9 mouse cellular contexts compared by ENCODE assay signal in the genomic region with DNA sequence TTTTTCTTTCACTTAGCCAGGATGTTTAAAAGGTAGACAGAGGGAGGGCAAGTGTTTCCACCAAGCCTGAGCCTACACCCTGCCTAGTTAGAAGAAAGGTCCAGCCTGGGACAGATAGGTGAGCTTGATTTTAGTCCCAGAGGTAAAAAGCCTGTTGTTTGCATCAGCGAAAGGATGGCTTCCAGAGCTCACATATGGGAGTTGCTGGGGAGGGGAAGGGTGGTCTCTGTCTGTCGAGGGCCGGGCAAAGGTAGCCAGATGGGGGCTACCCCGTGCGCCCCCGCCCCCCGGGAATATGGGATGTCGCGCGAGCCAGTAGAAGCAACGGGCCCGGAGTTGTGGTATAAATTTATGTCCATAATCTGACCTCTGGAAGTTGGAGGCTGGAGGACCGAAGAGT. TPM values are rescaled to one million over a fixed set of nuclear protein-coding genes. Genes with fewer than 3 reads are reported as not detected.
A peak's percentile ranks its signal among the peaks of the same experiment; 100 is the strongest.
DNase-seq lines count a peak whose midpoint lies in the region; ATAC-seq and TF ChIP-seq lines count a peak whose summit lies in the region.
"Had no signal": no experiment of that assay in that cellular context is flagged by ENCODE, and none has a peak within 500 bp of the region (broad histone marks: within the 10 kb centered on the region; RNA-seq: fewer than 3 reads in every experiment).

No protein-coding gene starts in this region.

- peak overlapping the region; percentile 61; the same call in 1 of the 2 replicates for H3K9ac ChIP-seq in heart, embryonic 13.5 days
- no peak overlapping the region for H3K9ac ChIP-seq in heart, adult 2 months (ENCODE audit: low read depth, low read length)
- H3K9ac ChIP-seq in embryonic facial prominence, embryonic 12.5 days = no peak overlapping the region
- H3K9ac ChIP-seq in hindbrain, embryonic 16.5 days (ENCODE audit: low read depth, low read length) = no peak overlapping the region
- no peak overlapping the region for H3K9ac ChIP-seq in midbrain, embryonic 16.5 days (ENCODE audit: low read depth, low read length)

- no peak overlapping the region for H3K27ac ChIP-seq in heart, embryonic 13.5 days (replicated peaks)
- no peak overlapping the region for H3K27ac ChIP-seq in heart, adult 2 months
- no peak overlapping the region for H3K27ac ChIP-seq in embryonic facial prominence, embryonic 12.5 days
- no peak overlapping the region for H3K27ac ChIP-seq in hindbrain, embryonic 16.5 days (ENCODE audit: low read depth, low read length)
- no peak overlapping the region for H3K27ac ChIP-seq in midbrain, embryonic 16.5 days (ENCODE audit: low read length)

- peaks cover 53% of the 10 kb centered on the region for H3K4me1 ChIP-seq in heart, embryonic 13.5 days
- no peaks in the 10 kb centered on the region for H3K4me1 ChIP-seq in heart, adult 2 months (ENCODE audit: control insufficient read depth, insufficient read depth, low read length)
- H3K4me1 ChIP-seq in embryonic facial prominence, embryonic 12.5 days = peaks cover 25% of the 10 kb centered on the region
- peaks cover 32% of the 10 kb centered on the region for H3K4me1 ChIP-seq in hindbrain, embryonic 16.5 days (ENCODE audit: control insufficient read depth, insufficient read depth, low read depth, low read length)
- peaks cover 25% of the 10 kb centered on the region for H3K4me1 ChIP-seq in midbrain, embryonic 16.5 days (ENCODE audit: control insufficient read depth, insufficient read depth, low read length)

- no peaks in the 10 kb centered on the region for H3K79me2 ChIP-seq in heart, adult 2 months (replicated peaks; ENCODE audit: control insufficient read depth, insufficient read depth, low read length)

- H3K9me3 ChIP-seq in heart, embryonic 13.5 days = no peaks in the 10 kb centered on the region
- no peaks in the 10 kb centered on the region for H3K9me3 ChIP-seq in embryonic facial prominence, embryonic 12.5 days
- H3K9me3 ChIP-seq in hindbrain, embryonic 16.5 days (ENCODE audit: control insufficient read depth, low read length) = no peaks in the 10 kb centered on the region
- H3K9me3 ChIP-seq in midbrain, embryonic 16.5 days (replicated peaks; ENCODE audit: control insufficient read depth, low read length, poor library complexity, severe bottlenecking) = no peaks in the 10 kb centered on the region

- WGBS in heart, embryonic 13.5 days = 4% methylated on average over 13 of the region's 13 CpGs
- 5% methylated on average over 13 of the region's 13 CpGs for WGBS in heart, adult 2 months
- WGBS in embryonic facial prominence, embryonic 12.5 days = 2% methylated on average over 13 of the region's 13 CpGs
- WGBS in hindbrain, embryonic 16.5 days = 1% methylated on average over 13 of the region's 13 CpGs
- under 1% methylated on average over 13 of the region's 13 CpGs for WGBS in midbrain, embryonic 16.5 days

- ATAC-seq in heart, embryonic 13.5 days (ENCODE audit: extremely low read depth, insufficient number of reproducible peaks, low FRiP score, low TSS enrichment) = no peak
- no peak for ATAC-seq in embryonic facial prominence, embryonic 12.5 days (ENCODE audit: insufficient number of reproducible peaks, insufficient read depth, low FRiP score, low TSS enrichment)
- no peak for ATAC-seq in hindbrain, embryonic 16.5 days
- no peak for ATAC-seq in midbrain, embryonic 16.5 days

- no peak for DNase-seq in heart, adult 2 months
- DNase-seq in yolk sac, embryonic 10.5 days (ENCODE audit: low spot score) = no peak
- DNase-seq in layer of hippocampus, postnatal 36 days = no peak
- DNase-seq in thymus, adult 18-20 months = no peak

- TF ChIP-seq CTCF in heart, adult 2 months (IDR thresholded peaks at IDR 0.05) = no peak

- TF ChIP-seq POLR2A in heart, adult 2 months (IDR thresholded peaks at IDR 0.05; ENCODE audit: insufficient read depth, low read depth, low read length) = no peak

- H3K4me3 ChIP-seq in heart, embryonic 13.5 days = peak overlapping the region; percentile 50
- H3K4me3 ChIP-seq in heart, adult 2 months = no peak overlapping the region
- H3K4me3 ChIP-seq in embryonic facial prominence, embryonic 12.5 days = peak overlapping the region; percentile 30; the same call in 1 of the 2 replicates
- peak overlapping the region; percentile 40 for H3K4me3 ChIP-seq in hindbrain, embryonic 16.5 days (ENCODE audit: low read length)
- peak overlapping the region; percentile 38 for H3K4me3 ChIP-seq in midbrain, embryonic 16.5 days (ENCODE audit: low read depth, low read length)

- H3K36me3 ChIP-seq in heart, embryonic 13.5 days = no peaks in the 10 kb centered on the region
- H3K36me3 ChIP-seq in heart, adult 2 months (ENCODE audit: control insufficient read depth, insufficient read depth, low read length) = no peaks in the 10 kb centered on the region
- no peaks in the 10 kb centered on the region for H3K36me3 ChIP-seq in embryonic facial prominence, embryonic 12.5 days
- no peaks in the 10 kb centered on the region for H3K36me3 ChIP-seq in hindbrain, embryonic 16.5 days (ENCODE audit: control insufficient read depth, insufficient read depth, low read length)
- H3K36me3 ChIP-seq in midbrain, embryonic 16.5 days (ENCODE audit: control insufficient read depth, insufficient read depth, low read length) = no peaks in the 10 kb centered on the region

- intact Hi-C loops in heart, adult 2 months (cut with DNase I) = loop anchor here (5.0 kb wide), 1 partner anchor 338 kb away; no protein-coding TSS in a partner anchor

- no peak for TF ChIP-seq EP300 in heart, adult 2 months (IDR thresholded peaks at IDR 0.05; ENCODE audit: insufficient read depth, low read depth, low read length)

- peaks cover 99% of the 10 kb centered on the region for H3K27me3 ChIP-seq in heart, embryonic 13.5 days (replicated peaks)
- peaks cover 20% of the 10 kb centered on the region for H3K27me3 ChIP-seq in heart, adult 2 months (ENCODE audit: control insufficient read depth, insufficient read depth, low read length)
- H3K27me3 ChIP-seq in embryonic facial prominence, embryonic 12.5 days = peaks cover 89% of the 10 kb centered on the region
- peaks cover 54% of the 10 kb centered on the region for H3K27me3 ChIP-seq in hindbrain, embryonic 16.5 days (replicated peaks; ENCODE audit: control insufficient read depth, insufficient read depth, low read length)
- H3K27me3 ChIP-seq in midbrain, embryonic 16.5 days (ENCODE audit: control insufficient read depth, insufficient read depth, low read depth, low read length) = peaks cover 70% of the 10 kb centered on the region

- H3K4me2 ChIP-seq in heart, embryonic 13.5 days = peak overlapping the region; percentile 79
- H3K4me2 ChIP-seq in embryonic facial prominence, embryonic 12.5 days (replicated peaks) = peak overlapping the region; percentile 55
- H3K4me2 ChIP-seq in hindbrain, embryonic 16.5 days (ENCODE audit: low read length) = peak overlapping the region; percentile 73
- H3K4me2 ChIP-seq in midbrain, embryonic 16.5 days (ENCODE audit: low read length) = peak overlapping the region; percentile 72

RNA-seq across cellular contexts. Expression of a gene that starts 4.3 kb away (rescaled TPM):
- polyA plus RNA-seq in heart, embryonic 13.5 days (2015; fragmentation: Nextera tagmentation; extraction: Ambion mirVana) = 0.17 and 0.34 TPM in 2 replicates
- total RNA-seq in heart, adult 2 months (2021) = under 1 TPM; 0.39 to 0.68 TPM
- 0.10 and 0.15 TPM in 2 replicates for polyA plus RNA-seq in heart, adult 2 months (2012; rRNA removed)
- 0.56 and 0.82 TPM in 2 replicates for polyA plus RNA-seq in embryonic facial prominence, embryonic 12.5 days (2016; fragmentation: Nextera tagmentation; extraction: Ambion mirVana)
- polyA plus RNA-seq in hindbrain, embryonic 16.5 days (2015; fragmentation: Nextera tagmentation; extraction: Ambion mirVana) = 0.23 and 0.32 TPM in 2 replicates
- 0.05 and 0.11 TPM in 2 replicates for polyA plus RNA-seq in midbrain, embryonic 16.5 days (2015; fragmentation: Nextera tagmentation; extraction: Ambion mirVana)
- total RNA-seq in layer of hippocampus, postnatal 36 days (2021) = under 1 TPM in 1 of 2 experiments, not detected in 1; 0.12 TPM
- total RNA-seq: liver, adult 2 months had no signal
- polyA plus RNA-seq: liver, adult 2 months had no signal
